Mouse (Mus musculus) MEL (cell line): ENCODE results near the gene Slc5a6.

Experiments
- CTCF ChIP-seq, 3 experiments: IDR thresholded peaks in 2 of 3; conservative IDR thresholded peaks in 1 of 3; 2 replicates each; pipeline ENCODE4 v1.5.1; 2011 to 2012; ENCODE audit warnings: low read length in 3 of 3, low read depth in 2 of 3, mild to moderate bottlenecking in 2 of 3, improper control_type of control experiment in 1 of 3, inconsistent platforms in 1 of 3, mixed read lengths in 1 of 3, moderate library complexity in 1 of 3; ENCODE audit not compliant: control insufficient read depth in 1 of 3, insufficient read depth in 1 of 3, poor library complexity in 1 of 3, severe bottlenecking in 1 of 3
- NELFE ChIP-seq: IDR thresholded peaks from 2 replicates; pipeline ENCODE4 v1.6.1; 2011; ENCODE audit warnings: low read depth, low read length, improper control_type of control experiment

DNA sequence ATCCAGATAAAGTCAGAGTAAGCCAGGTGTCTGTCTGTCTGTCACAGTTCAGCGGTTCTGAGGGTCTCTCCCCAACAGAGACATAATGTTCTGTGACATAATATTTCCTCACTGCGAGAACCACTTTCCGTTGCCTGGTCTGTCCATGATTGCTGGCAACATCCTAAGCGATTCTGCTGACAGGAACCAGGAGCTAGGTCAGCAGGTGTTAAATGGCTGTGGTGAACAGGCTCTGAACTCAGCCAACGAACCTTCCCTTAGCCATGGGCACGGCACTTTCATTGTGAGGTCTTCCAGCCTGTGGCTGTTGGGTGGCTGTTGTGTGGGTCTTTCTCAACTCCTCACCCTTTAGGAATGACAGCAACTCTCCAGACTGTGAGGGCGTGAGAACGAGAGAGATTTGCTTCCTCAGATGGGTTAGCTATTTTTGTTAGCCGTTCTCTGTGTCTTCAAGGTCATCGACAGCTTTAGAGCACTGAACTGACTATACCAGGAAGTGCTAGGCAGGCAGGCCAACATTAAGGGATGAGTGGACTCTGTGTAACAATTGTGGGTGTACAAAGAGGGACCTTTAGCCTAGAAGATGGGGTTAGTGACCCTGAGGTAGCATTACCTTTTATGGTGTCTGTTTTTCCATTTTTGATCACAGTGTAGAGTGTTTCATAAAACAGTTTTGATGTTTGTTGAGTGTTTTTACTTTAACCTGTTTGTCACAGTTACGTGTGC, 53.7 kb downstream of the Slc5a6 start:
- no peak for TF ChIP-seq CTCF (IDR thresholded peaks at IDR 0.05 in 2 of 3, conservative IDR thresholded peaks at IDR 0.05 in 1 of 3; ENCODE audit: control insufficient read depth in 1 of 3, insufficient read depth in 1 of 3, low read depth in 2 of 3, low read length in 3 of 3, poor library complexity in 1 of 3, severe bottlenecking in 1 of 3)
- TF ChIP-seq NELFE = no peak
